Mouse (Mus musculus): ENCODE measurements at regions not wholly inside any gene's neighbourhood (a gene's known extent, or its start where the extent isn't known, plus 50 kb on each side); places are given as distances from the start of the nearest gene placed in this dataset.
A peak's percentile ranks its signal among the peaks of the same experiment; 100 is the strongest.

- DNase-seq (ENCODE audit: low spot score in 2 of 2): peak; percentile 60 to 74
Measured at GRCm38 (mm10) chr3:121104571-121105407, 66.7 kb downstream of the Rwdd3 start.

GRCm38 (mm10) chr3:121102871-121103270, 68.6 kb downstream of the Rwdd3 start:
- no peak for DNase-seq (ENCODE audit: low spot score in 2 of 2)

- DNase-seq (ENCODE audit: low spot score in 2 of 2): no peak
Measured at GRCm38 (mm10) chr3:121102120-121102519, 69.4 kb downstream of the Rwdd3 start.

GRCm38 (mm10) chr3:121100211-121100860, 71.2 kb downstream of the Rwdd3 start:
- DNase-seq (ENCODE audit: low spot score in 2 of 2): no peak

GRCm38 (mm10) chr3:121093509-121093908, 78.0 kb downstream of the Rwdd3 start:
- peak in 1 of 2 experiments; percentile 36 for DNase-seq (ENCODE audit: low spot score in 2 of 2)

- no peak for DNase-seq (ENCODE audit: low spot score in 2 of 2)
Measured at GRCm38 (mm10) chr3:121088724-121089123, 82.8 kb downstream of the Rwdd3 start.

- DNase-seq (ENCODE audit: low spot score in 2 of 2): peak in 1 of 2 experiments; percentile 5
Measured at GRCm38 (mm10) chr3:121068676-121069075, 102.8 kb downstream of the Rwdd3 start.

GRCm38 (mm10) chr3:121035904-121036549, 135.5 kb downstream of the Rwdd3 start:
- no peak for DNase-seq (ENCODE audit: low spot score in 2 of 2)

- DNase-seq (ENCODE audit: low spot score in 2 of 2): no peak
Measured at GRCm38 (mm10) chr3:121025546-121026157, 145.8 kb downstream of the Rwdd3 start.

GRCm38 (mm10) chr3:121024810-121025209, 146.7 kb downstream of the Rwdd3 start:
- DNase-seq (ENCODE audit: low spot score in 2 of 2): no peak

GRCm38 (mm10) chr3:121021126-121021848, 150.2 kb downstream of the Rwdd3 start:
- DNase-seq (ENCODE audit: low spot score in 2 of 2): no peak

- no peak for DNase-seq (ENCODE audit: low spot score in 2 of 2)
Measured at GRCm38 (mm10) chr3:121009223-121009622, 162.3 kb downstream of the Rwdd3 start.

- DNase-seq (ENCODE audit: low spot score in 2 of 2): no peak
Measured at GRCm38 (mm10) chr3:120983556-120984270, 187.8 kb downstream of the Rwdd3 start.

- no peak for DNase-seq (ENCODE audit: low spot score in 2 of 2)
Measured at GRCm38 (mm10) chr3:120982795-120983555, 188.5 kb downstream of the Rwdd3 start.

- DNase-seq (ENCODE audit: low spot score in 2 of 2): no peak
Measured at GRCm38 (mm10) chr3:120982218-120982617, 189.3 kb downstream of the Rwdd3 start.

GRCm38 (mm10) chr3:120970746-120971466, 200.6 kb downstream of the Rwdd3 start:
- DNase-seq (ENCODE audit: low spot score in 2 of 2): no peak

GRCm38 (mm10) chr3:120946906-120947305, 224.6 kb downstream of the Rwdd3 start:
- no peak for DNase-seq (ENCODE audit: low spot score in 2 of 2)

- no peak for DNase-seq (ENCODE audit: low spot score in 2 of 2)
Measured at GRCm38 (mm10) chr3:120934401-120934800, 237.1 kb downstream of the Rwdd3 start.

GRCm38 (mm10) chr3:120920351-120920750, 251.1 kb downstream of the Rwdd3 start:
- peak in 1 of 2 experiments; percentile 13 for DNase-seq (ENCODE audit: low spot score in 2 of 2)

Data from adrenal gland, adult 18-20 months (tissue).